Mouse (Mus musculus): Measurements from ENCODE around the gene Serinc2. TPM values are rescaled to one million over a fixed set of nuclear protein-coding genes. Genes with fewer than 3 reads are reported as not detected.
"Not testable (repeated sequence)": the region's sequence is repeated elsewhere in the genome, so short reads cannot be mapped to it uniquely, and the experiment has no call there.

The Serinc2 gene
- total and polyA plus RNA-seq, 2 experiments from 2014 or later: 17.8 to 18.7 TPM

DNA sequence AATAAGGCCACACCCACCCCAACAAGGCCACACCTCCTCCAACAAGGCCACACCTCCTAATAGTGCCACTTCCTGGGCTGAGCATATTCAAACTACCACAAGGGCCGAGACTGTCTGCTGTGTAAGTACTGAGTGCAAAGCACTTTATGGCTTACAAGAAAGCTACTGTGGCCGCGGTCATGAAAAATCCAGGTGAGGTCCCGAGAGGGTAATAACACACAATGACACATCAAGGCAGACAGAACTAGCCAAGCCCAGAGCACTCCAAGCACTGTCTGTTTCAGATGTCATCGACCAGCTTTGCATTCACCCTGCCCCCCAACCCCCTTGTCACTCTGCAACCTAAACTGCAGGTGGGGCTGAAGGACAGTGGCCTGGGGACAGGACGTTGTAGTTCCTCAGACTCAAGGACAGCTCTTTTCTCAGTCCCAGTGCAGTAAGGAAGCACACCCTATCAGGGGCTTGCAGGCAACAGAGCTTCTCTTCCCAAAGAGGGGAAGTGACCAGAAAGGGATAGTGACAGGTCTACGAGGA lies 27.8 kb downstream of the Serinc2 start:
- Histone ChIP-seq H3K9ac (replicated peaks; ENCODE audit: low read length) (no peak overlapping the region), H3K27ac (no peak overlapping the region), H3K4me2 (ENCODE audit: low read depth, low read length) (no peak overlapping the region), H3K27me3 (ENCODE audit: insufficient read depth, low read length) (no peaks in the 10 kb centered on the region), H3K4me3 (ENCODE audit: low read length) (no peak overlapping the region), H3K9me3 (ENCODE audit: low read length) (no peaks in the 10 kb centered on the region), H3K4me1 (ENCODE audit: insufficient read depth, low read length) (no peaks in the 10 kb centered on the region), H3K36me3 (ENCODE audit: insufficient read depth, low read length) (peaks cover 10% of the 10 kb centered on the region; the same call in 1 of the 2 replicates)
- TF ChIP-seq CTCF (IDR thresholded peaks at IDR 0.05; ENCODE audit: low read depth): no peak; the same call in 1 of the 2 replicates
- ATAC-seq: 0 out of 2 replicates have a peak, but pooled peaks have one; percentile 41
- no peak for DNase-seq (ENCODE audit: low spot score)
- 49% methylated on average over 7 of the region's 7 CpGs for WGBS

DNA sequence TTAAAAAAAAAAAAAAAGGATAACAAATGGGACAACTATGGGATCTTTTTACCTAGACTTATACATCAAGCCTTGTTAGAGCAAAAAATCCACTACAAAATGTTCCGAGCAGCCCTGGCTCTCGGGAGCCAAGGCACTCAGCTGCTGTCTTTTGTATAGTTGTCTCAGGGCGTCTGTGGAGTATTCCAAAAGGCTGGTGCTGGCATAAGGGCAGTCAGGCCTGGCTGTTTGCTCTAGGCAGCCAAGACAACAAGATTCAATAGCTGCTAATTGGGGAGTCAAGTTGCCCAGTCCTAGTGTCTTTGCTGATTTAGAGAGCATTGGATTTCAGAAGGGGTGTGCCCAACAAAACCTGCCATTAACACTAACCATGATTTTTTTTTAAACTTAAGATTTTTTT lies 30.4 kb downstream of the Serinc2 start:
- DNase-seq (ENCODE audit: low spot score): peak; percentile 59
- H3K4me1 ChIP-seq (ENCODE audit: insufficient read depth, low read length): no peaks in the 10 kb centered on the region
- WGBS: 47% methylated on average over 3 of the region's 3 CpGs
- no peak for ATAC-seq
- no peak overlapping the region for H3K4me3 ChIP-seq (ENCODE audit: low read length)
- H3K27me3 ChIP-seq (ENCODE audit: insufficient read depth, low read length): no peaks in the 10 kb centered on the region
- TF ChIP-seq CTCF (IDR thresholded peaks at IDR 0.05; ENCODE audit: low read depth): no peak
- H3K9ac ChIP-seq (replicated peaks; ENCODE audit: low read length): no peak overlapping the region
- no peaks in the 10 kb centered on the region for H3K9me3 ChIP-seq (ENCODE audit: low read length)
- H3K36me3 ChIP-seq (ENCODE audit: insufficient read depth, low read length): no peaks in the 10 kb centered on the region
- H3K4me2 ChIP-seq (ENCODE audit: low read depth, low read length): no peak overlapping the region
- H3K27ac ChIP-seq: no peak overlapping the region

DNA sequence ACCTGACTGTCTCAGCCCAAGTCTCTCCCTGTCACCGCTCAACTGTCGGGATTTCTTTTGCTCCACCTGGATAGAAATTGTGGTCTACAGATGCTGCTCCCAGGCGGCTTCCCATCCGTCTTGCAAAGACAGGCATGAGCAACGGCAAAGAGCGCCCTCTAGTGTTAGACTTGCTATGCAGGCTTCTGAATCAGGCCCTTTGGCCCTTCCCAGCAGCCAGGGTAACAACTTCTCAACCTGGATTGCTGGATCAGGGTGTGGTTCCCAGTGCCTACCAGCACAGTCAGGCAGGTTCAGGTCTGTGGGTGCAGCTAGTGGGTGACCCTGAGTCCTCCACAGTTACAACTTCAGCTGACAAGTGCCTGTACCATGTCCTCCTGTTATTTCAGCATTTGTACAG lies 32.9 kb downstream of the Serinc2 start:
- no peak overlapping the region for H3K27ac ChIP-seq
- H3K4me1 ChIP-seq (ENCODE audit: insufficient read depth, low read length): no peaks in the 10 kb centered on the region
- no peaks in the 10 kb centered on the region for H3K27me3 ChIP-seq (ENCODE audit: insufficient read depth, low read length)
- no peaks in the 10 kb centered on the region for H3K36me3 ChIP-seq (ENCODE audit: insufficient read depth, low read length)
- H3K4me3 ChIP-seq (ENCODE audit: low read length): no peak overlapping the region
- no peaks in the 10 kb centered on the region for H3K9me3 ChIP-seq (ENCODE audit: low read length)
- under 1% methylated on average over 6 of the region's 6 CpGs for WGBS
- peak; percentile 90 for TF ChIP-seq CTCF (IDR thresholded peaks at IDR 0.05; ENCODE audit: low read depth)
- no peak overlapping the region for H3K4me2 ChIP-seq (ENCODE audit: low read depth, low read length)
- H3K9ac ChIP-seq (replicated peaks; ENCODE audit: low read length): no peak overlapping the region
- DNase-seq (ENCODE audit: low spot score): peak; percentile 91
- ATAC-seq: no peak

DNA sequence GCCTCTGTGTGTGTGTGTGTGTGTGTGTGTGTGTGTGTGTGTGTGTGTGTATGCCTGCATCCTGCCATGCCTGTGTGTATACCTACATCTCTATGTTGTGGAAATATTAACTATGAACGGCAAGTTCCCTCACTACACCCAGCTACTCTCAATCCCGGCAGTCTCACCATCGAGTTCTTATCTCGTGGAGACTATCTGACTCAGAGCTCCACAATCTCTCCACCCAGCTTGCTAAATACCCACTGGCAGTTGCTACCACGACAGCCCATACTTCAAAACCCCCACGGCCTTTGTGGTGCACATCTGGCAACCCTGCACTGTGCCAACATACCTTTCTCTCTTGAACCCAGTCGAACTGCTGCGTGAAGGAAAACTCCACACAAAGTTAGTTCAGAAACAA lies 34.3 kb downstream of the Serinc2 start:
- H3K4me1 ChIP-seq (ENCODE audit: insufficient read depth, low read length): no peaks in the 10 kb centered on the region
- no peak overlapping the region for H3K9ac ChIP-seq (replicated peaks; ENCODE audit: low read length)
- WGBS: 75% methylated on average over 8 of the region's 8 CpGs
- no peak for ATAC-seq
- no peaks in the 10 kb centered on the region for H3K27me3 ChIP-seq (ENCODE audit: insufficient read depth, low read length)
- DNase-seq (ENCODE audit: low spot score): no peak
- TF ChIP-seq CTCF (IDR thresholded peaks at IDR 0.05; ENCODE audit: low read depth): no peak
- H3K36me3 ChIP-seq (ENCODE audit: insufficient read depth, low read length): no peaks in the 10 kb centered on the region
- no peak overlapping the region for H3K4me2 ChIP-seq (ENCODE audit: low read depth, low read length)
- H3K4me3 ChIP-seq (ENCODE audit: low read length): no peak overlapping the region
- H3K27ac ChIP-seq: no peak overlapping the region
- H3K9me3 ChIP-seq (ENCODE audit: low read length): no peaks in the 10 kb centered on the region

DNA sequence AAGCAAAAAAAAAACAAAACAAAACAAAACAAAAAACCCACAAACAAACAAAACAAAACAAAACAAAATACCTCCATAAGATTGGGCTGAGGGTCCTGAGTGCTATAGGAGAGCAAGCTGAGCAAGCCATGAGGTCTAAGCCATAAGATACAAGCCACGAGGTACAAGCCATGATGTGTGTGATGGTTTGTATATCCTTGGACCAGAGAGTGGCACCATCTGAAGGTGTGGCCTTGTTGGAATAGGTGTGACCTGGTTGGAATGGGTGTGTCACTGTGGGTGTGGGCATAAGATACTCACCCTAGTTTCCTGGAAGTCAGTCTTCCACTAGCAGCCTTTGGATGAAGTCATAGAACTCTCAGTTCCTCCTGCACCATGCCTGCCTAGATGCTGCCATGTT lies 35.4 kb downstream of the Serinc2 start:
- ATAC-seq; H3K36me3 ChIP-seq (ENCODE audit: insufficient read depth, low read length); H3K27me3 ChIP-seq (ENCODE audit: insufficient read depth, low read length); H3K27ac ChIP-seq; H3K9ac ChIP-seq (replicated peaks; ENCODE audit: low read length); H3K4me1 ChIP-seq (ENCODE audit: insufficient read depth, low read length); H3K4me2 ChIP-seq (ENCODE audit: low read depth, low read length); H3K9me3 ChIP-seq (ENCODE audit: low read length); H3K4me3 ChIP-seq (ENCODE audit: low read length); DNase-seq (ENCODE audit: low spot score): not testable (repeated sequence)
- 73% methylated on average over 1 of the region's 1 CpGs for WGBS

DNA sequence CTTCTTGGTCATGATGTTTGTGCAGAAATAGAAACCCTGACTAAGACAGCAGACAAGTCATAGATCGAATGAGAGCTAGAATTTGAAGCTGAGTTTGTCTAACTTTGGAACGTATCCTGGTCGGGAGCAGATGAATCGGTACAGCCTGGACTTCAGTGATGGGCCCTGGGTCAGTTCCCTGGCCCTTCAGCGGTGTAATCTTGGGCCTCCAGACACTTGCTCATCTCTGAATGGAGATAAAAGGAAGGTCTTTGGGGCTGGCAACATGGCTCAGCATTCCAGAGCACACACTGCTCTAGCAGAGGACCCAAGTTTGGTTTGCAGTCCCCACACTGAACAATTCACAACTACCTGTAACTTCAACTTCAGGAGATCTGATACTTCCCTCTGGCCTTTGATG lies 36.0 kb downstream of the Serinc2 start:
- Histone ChIP-seq H3K9ac (replicated peaks; ENCODE audit: low read length) (no peak overlapping the region), H3K27ac (no peak overlapping the region), H3K27me3 (ENCODE audit: insufficient read depth, low read length) (no peaks in the 10 kb centered on the region), H3K4me3 (ENCODE audit: low read length) (no peak overlapping the region), H3K36me3 (ENCODE audit: insufficient read depth, low read length) (no peaks in the 10 kb centered on the region), H3K4me2 (ENCODE audit: low read depth, low read length) (no peak overlapping the region), H3K4me1 (ENCODE audit: insufficient read depth, low read length) (no peaks in the 10 kb centered on the region), H3K9me3 (ENCODE audit: low read length) (no peaks in the 10 kb centered on the region)
- DNase-seq (ENCODE audit: low spot score) (no peak), ATAC-seq (no peak)
- 88% methylated on average over 5 of the region's 5 CpGs for WGBS
- no peak for TF ChIP-seq CTCF (IDR thresholded peaks at IDR 0.05; ENCODE audit: low read depth)

DNA sequence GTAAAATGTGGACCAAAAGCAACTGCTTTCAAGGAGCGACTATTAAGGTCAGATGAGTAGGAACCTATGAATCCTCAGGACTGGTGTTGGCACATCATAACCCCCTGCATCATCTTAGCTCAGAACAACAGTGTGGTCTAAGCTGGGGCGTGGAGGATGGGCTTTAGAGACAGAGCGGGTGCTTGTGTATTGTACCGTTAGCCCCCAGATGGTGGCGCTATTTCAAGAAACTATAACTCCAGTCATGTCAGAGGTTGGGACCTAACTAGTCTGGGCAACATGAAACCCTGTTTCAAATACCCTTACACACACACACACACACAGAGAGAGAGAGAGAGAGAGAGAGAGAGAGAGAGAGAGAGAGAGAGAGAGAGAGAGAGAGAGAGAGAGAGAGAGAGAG lies 38.3 kb downstream of the Serinc2 start:
- WGBS: 42% methylated on average over 5 of the region's 5 CpGs
- Histone ChIP-seq H3K27ac (no peak overlapping the region), H3K9me3 (ENCODE audit: low read length) (no peaks in the 10 kb centered on the region), H3K4me2 (ENCODE audit: low read depth, low read length) (no peak overlapping the region), H3K36me3 (ENCODE audit: insufficient read depth, low read length) (no peaks in the 10 kb centered on the region), H3K9ac (replicated peaks; ENCODE audit: low read length) (no peak overlapping the region), H3K27me3 (ENCODE audit: insufficient read depth, low read length) (no peaks in the 10 kb centered on the region), H3K4me1 (ENCODE audit: insufficient read depth, low read length) (no peaks in the 10 kb centered on the region), H3K4me3 (ENCODE audit: low read length) (no peak overlapping the region)
- ATAC-seq (no peak), DNase-seq (ENCODE audit: low spot score) (peak; percentile 30)
- peak; percentile 35 for TF ChIP-seq CTCF (IDR thresholded peaks at IDR 0.05; ENCODE audit: low read depth)

Measured in hindbrain, postnatal 0 days (tissue).